Mouse (Mus musculus): ENCODE measurements around the gene Otub2. TPM values are rescaled to one million over a fixed set of nuclear protein-coding genes. Genes with fewer than 3 reads are reported as not detected.

Otub2 gene
- total and polyA plus RNA-seq, 2 experiments from 2014 or later: 5.0 to 8.6 TPM

DNA sequence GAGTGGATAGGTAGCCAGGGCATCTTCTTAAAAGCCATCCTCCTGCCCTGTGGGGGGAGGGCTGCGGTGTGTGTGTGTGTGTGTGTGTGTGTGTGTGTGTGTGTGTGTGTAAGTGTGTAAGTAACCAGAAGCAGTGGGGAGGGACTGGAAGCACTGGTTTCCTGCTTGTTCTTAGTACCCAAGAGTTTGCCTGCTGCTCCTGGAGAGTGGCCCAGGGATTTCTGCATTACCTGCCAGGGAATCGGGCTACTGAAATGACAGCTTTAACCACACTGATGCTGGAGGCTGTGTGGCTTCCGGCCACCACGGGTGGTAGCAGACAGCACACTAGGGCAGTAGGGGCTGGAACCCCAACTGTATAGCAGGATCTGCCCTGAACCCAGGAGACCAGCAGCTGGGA lies 1.5 kb downstream of the Otub2 start:
- no peak for TF ChIP-seq EP300 (IDR thresholded peaks at IDR 0.05; ENCODE audit: low read depth)
- TF ChIP-seq CTCF (IDR thresholded peaks at IDR 0.05; ENCODE audit: low read depth): no peak
- H3K36me3 ChIP-seq (replicated peaks; ENCODE audit: control insufficient read depth, insufficient read depth, low read length): no peaks in the 10 kb centered on the region
- H3K4me3 ChIP-seq (ENCODE audit: low read depth, low read length): no peak overlapping the region
- no peak overlapping the region for H3K4me2 ChIP-seq (ENCODE audit: low read depth, low read length)
- H3K27ac ChIP-seq (ENCODE audit: low read depth): no peak overlapping the region
- DNase-seq (ENCODE audit: low spot score) (no peak), ATAC-seq (ENCODE audit: insufficient read depth, low read depth) (no peak)
- H3K9ac ChIP-seq (replicated peaks; ENCODE audit: low read depth, low read length): no peak overlapping the region
- 67% methylated on average over 4 of the region's 4 CpGs for WGBS
- no peaks in the 10 kb centered on the region for H3K9me3 ChIP-seq (replicated peaks; ENCODE audit: control insufficient read depth, low read length)
- H3K4me1 ChIP-seq (ENCODE audit: control insufficient read depth, insufficient read depth): peaks cover 13% of the 10 kb centered on the region
- no peaks in the 10 kb centered on the region for H3K27me3 ChIP-seq (ENCODE audit: control insufficient read depth, insufficient read depth, low read length)

DNA sequence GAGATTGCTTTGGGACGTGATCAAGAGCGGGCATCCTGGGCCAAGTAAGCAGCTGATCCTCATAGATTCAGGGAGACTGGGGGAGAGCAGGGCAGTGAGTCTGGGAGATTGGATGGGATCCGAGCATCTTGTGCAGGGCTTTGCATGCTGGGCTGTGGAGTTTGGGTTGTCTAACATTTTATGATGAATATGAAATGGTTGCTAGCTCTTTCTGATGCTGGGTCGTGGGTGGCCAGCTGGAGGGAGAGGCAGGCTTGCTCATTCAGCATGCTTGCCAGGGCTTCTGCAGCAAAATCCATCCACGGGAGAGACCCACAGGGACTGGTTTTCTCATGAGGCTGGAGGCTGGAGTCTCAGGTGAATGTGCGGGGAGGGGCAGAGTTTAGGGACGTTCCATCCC lies 2.6 kb downstream of the Otub2 start:
- no peaks in the 10 kb centered on the region for H3K36me3 ChIP-seq (replicated peaks; ENCODE audit: control insufficient read depth, insufficient read depth, low read length)
- peaks cover 13% of the 10 kb centered on the region for H3K4me1 ChIP-seq (ENCODE audit: control insufficient read depth, insufficient read depth)
- H3K27ac ChIP-seq (ENCODE audit: low read depth): no peak overlapping the region
- no peak for TF ChIP-seq EP300 (IDR thresholded peaks at IDR 0.05; ENCODE audit: low read depth)
- TF ChIP-seq CTCF (IDR thresholded peaks at IDR 0.05; ENCODE audit: low read depth): no peak
- H3K27me3 ChIP-seq (ENCODE audit: control insufficient read depth, insufficient read depth, low read length): no peaks in the 10 kb centered on the region
- ATAC-seq (ENCODE audit: insufficient read depth, low read depth) (no peak), DNase-seq (ENCODE audit: low spot score) (no peak)
- no peaks in the 10 kb centered on the region for H3K9me3 ChIP-seq (replicated peaks; ENCODE audit: control insufficient read depth, low read length)
- no peak overlapping the region; the same call in 1 of the 2 replicates for H3K4me2 ChIP-seq (ENCODE audit: low read depth, low read length)
- no peak overlapping the region for H3K4me3 ChIP-seq (ENCODE audit: low read depth, low read length)
- H3K9ac ChIP-seq (replicated peaks; ENCODE audit: low read depth, low read length): 0 out of 2 replicates have a peak overlapping the region, but pooled peaks have one; percentile 30
- 56% methylated on average over 7 of the region's 7 CpGs for WGBS

DNA sequence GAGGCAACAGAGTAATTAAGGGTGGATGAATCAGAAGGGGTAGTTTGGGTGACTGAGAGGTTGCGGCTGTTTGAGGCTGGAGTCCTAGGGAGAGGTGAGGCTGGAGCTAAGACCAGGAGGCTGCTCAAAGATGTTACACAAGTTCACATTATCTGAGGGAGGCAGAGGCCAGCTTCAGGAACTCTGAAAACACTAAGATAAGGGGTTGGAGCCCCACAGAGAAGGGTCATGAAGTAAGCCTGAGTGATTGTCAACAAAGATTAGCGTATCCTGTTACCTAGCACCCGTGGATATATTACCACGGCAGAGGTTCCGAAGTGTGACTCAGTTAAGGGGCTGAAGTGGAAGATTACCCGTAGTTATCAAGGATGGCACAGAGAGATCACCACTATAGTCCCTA lies 5.0 kb downstream of the Otub2 start:
- 50% methylated on average over 6 of the region's 6 CpGs for WGBS

DNA sequence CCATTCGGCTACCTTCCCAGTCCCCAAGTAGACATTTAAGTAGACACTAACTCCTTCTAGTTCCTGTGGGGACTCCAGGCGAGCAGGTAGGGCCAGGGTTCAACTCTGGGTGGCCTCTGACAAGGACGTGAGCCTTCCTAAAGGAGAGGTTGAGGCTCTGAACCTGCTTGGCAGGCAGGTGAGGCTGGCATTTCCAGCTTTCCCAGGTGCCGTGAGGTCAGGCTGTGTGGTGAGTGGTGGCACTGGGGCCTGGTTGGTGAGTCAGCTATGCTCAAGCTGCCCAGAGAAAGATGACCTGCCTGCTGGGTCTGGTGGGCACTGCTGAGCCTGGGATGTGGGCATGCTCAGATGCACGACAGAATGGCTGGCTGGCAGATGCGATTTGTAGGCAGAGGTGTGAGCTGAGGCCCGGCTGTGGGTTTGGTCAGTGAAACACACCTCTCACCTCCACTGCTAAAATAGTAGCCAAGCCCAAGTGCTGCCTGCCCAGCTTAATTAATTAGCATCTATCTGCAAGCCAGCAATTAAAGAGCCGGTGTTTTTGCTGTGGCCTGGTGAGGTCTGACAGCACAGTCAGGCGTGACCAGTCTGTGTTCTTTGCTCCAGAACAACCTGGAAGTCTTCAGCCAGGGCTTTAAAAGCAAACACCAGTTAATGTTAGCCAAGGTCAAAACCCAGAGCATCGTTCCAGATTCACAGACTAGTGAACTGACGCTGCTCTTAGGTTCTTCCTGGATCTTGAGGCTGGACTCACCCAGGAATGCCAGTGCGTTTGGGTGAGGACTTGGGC lies 7.2 kb downstream of the Otub2 start:
- TF ChIP-seq CTCF (IDR thresholded peaks at IDR 0.05; ENCODE audit: low read depth) (no peak), EP300 (IDR thresholded peaks at IDR 0.05; ENCODE audit: low read depth) (no peak)
- peaks cover 18% of the 10 kb centered on the region for H3K4me1 ChIP-seq (ENCODE audit: control insufficient read depth, insufficient read depth)
- no peaks in the 10 kb centered on the region for H3K27me3 ChIP-seq (ENCODE audit: control insufficient read depth, insufficient read depth, low read length)
- no peak overlapping the region for H3K4me3 ChIP-seq (ENCODE audit: low read depth, low read length)
- H3K27ac ChIP-seq (ENCODE audit: low read depth): no peak overlapping the region
- H3K4me2 ChIP-seq (ENCODE audit: low read depth, low read length): no peak overlapping the region
- DNase-seq (ENCODE audit: low spot score) (no peak), ATAC-seq (ENCODE audit: insufficient read depth, low read depth) (no peak)
- WGBS: 63% methylated on average over 12 of the region's 12 CpGs
- H3K9ac ChIP-seq (replicated peaks; ENCODE audit: low read depth, low read length): no peak overlapping the region
- no peaks in the 10 kb centered on the region for H3K36me3 ChIP-seq (replicated peaks; ENCODE audit: control insufficient read depth, insufficient read depth, low read length)
- no peaks in the 10 kb centered on the region for H3K9me3 ChIP-seq (replicated peaks; ENCODE audit: control insufficient read depth, low read length)

More for the DNA sequence above, 5.0 kb downstream of the Otub2 start:
- ATAC-seq (ENCODE audit: insufficient read depth, low read depth): no peak
- Histone ChIP-seq H3K9me3 (replicated peaks; ENCODE audit: control insufficient read depth, low read length) (no peaks in the 10 kb centered on the region), H3K36me3 (replicated peaks; ENCODE audit: control insufficient read depth, insufficient read depth, low read length) (no peaks in the 10 kb centered on the region), H3K9ac (replicated peaks; ENCODE audit: low read depth, low read length) (no peak overlapping the region), H3K4me2 (ENCODE audit: low read depth, low read length) (no peak overlapping the region), H3K27me3 (ENCODE audit: control insufficient read depth, insufficient read depth, low read length) (no peaks in the 10 kb centered on the region), H3K4me3 (ENCODE audit: low read depth, low read length) (no peak overlapping the region), H3K4me1 (ENCODE audit: control insufficient read depth, insufficient read depth) (peaks cover 22% of the 10 kb centered on the region), H3K27ac (ENCODE audit: low read depth) (no peak overlapping the region)
- no peak for TF ChIP-seq EP300 (IDR thresholded peaks at IDR 0.05; ENCODE audit: low read depth)
- TF ChIP-seq CTCF (IDR thresholded peaks at IDR 0.05; ENCODE audit: low read depth): no peak
- no peak for DNase-seq (ENCODE audit: low spot score)

- no peaks in the 10 kb centered on the region for H3K27me3 ChIP-seq (ENCODE audit: control insufficient read depth, insufficient read depth, low read length)
- no peak overlapping the region for H3K27ac ChIP-seq (ENCODE audit: low read depth)
- peaks cover 14% of the 10 kb centered on the region for H3K4me1 ChIP-seq (ENCODE audit: control insufficient read depth, insufficient read depth)
- H3K4me3 ChIP-seq (ENCODE audit: low read depth, low read length): no peak overlapping the region
- DNase-seq (ENCODE audit: low spot score) (no peak), ATAC-seq (ENCODE audit: insufficient read depth, low read depth) (no peak)
- H3K9ac ChIP-seq (replicated peaks; ENCODE audit: low read depth, low read length): no peak overlapping the region
- 44% methylated on average over 7 of the region's 7 CpGs for WGBS
- H3K4me2 ChIP-seq (ENCODE audit: low read depth, low read length): no peak overlapping the region
- no peak for TF ChIP-seq EP300 (IDR thresholded peaks at IDR 0.05; ENCODE audit: low read depth)
- no peak for TF ChIP-seq CTCF (IDR thresholded peaks at IDR 0.05; ENCODE audit: low read depth)
- H3K36me3 ChIP-seq (replicated peaks; ENCODE audit: control insufficient read depth, insufficient read depth, low read length): no peaks in the 10 kb centered on the region
- no peaks in the 10 kb centered on the region for H3K9me3 ChIP-seq (replicated peaks; ENCODE audit: control insufficient read depth, low read length)
These were observed 8.3 kb downstream of the Otub2 start for GRCm38 (mm10) chr12:103396751-103397150.

GRCm38 (mm10) chr12:103404131-103404530 lies 15.6 kb downstream of the Otub2 start:
- H3K9me3 ChIP-seq (replicated peaks; ENCODE audit: control insufficient read depth, low read length): no peaks in the 10 kb centered on the region
- no peak for TF ChIP-seq EP300 (IDR thresholded peaks at IDR 0.05; ENCODE audit: low read depth)
- TF ChIP-seq CTCF (IDR thresholded peaks at IDR 0.05; ENCODE audit: low read depth): no peak
- peaks cover 58% of the 10 kb centered on the region for H3K36me3 ChIP-seq (replicated peaks; ENCODE audit: control insufficient read depth, insufficient read depth, low read length)
- H3K27ac ChIP-seq (ENCODE audit: low read depth): no peak overlapping the region
- no peak overlapping the region for H3K4me3 ChIP-seq (ENCODE audit: low read depth, low read length)
- no peak overlapping the region for H3K4me2 ChIP-seq (ENCODE audit: low read depth, low read length)
- no peak for DNase-seq (ENCODE audit: low spot score)
- H3K9ac ChIP-seq (replicated peaks; ENCODE audit: low read depth, low read length): no peak overlapping the region
- 86% methylated on average over 18 of the region's 18 CpGs for WGBS
- no peaks in the 10 kb centered on the region for H3K4me1 ChIP-seq (ENCODE audit: control insufficient read depth, insufficient read depth)
- no peaks in the 10 kb centered on the region for H3K27me3 ChIP-seq (ENCODE audit: control insufficient read depth, insufficient read depth, low read length)
- ATAC-seq (ENCODE audit: insufficient read depth, low read depth): no peak

Data from heart, postnatal 0 days (tissue).